Mouse (Mus musculus) ES-Bruce4 (cell line): ENCODE results near the gene Xpnpep2.

ENCODE experiments used
- CTCF ChIP-seq: IDR thresholded peaks from one replicate; pipeline ENCODE4 v1.8.1; 2011; ENCODE audit warnings: low read depth, low read length
- POLR2A ChIP-seq: IDR thresholded peaks from one replicate; pipeline ENCODE4 v1.8.1; 2011; ENCODE audit warnings: low read length; ENCODE audit not compliant: insufficient read depth

GRCm38 (mm10) chrX:48096580-48096979 is 11.9 kb upstream of the Xpnpep2 start:
- TF ChIP-seq CTCF, result no peak
- TF ChIP-seq POLR2A, result no peak
